In genomic region chr1:168325786-168326185, GRCm38 (mm10) we compare ENCODE assay signal across 9 mouse cellular contexts.
DNase-seq lines count a peak whose midpoint lies in the region; ATAC-seq and TF ChIP-seq lines count a peak whose summit lies in the region.
"Had no signal": no experiment of that assay in that cellular context is flagged by ENCODE, and none has a peak within 500 bp of the region (broad histone marks: within the 10 kb centered on the region; RNA-seq: fewer than 3 reads in every experiment).

No protein-coding gene starts in this region.

- H3K27me3 ChIP-seq in kidney, postnatal 0 days (ENCODE audit: insufficient read depth, low read length), result no peaks in the 10 kb centered on the region
- no peaks in the 10 kb centered on the region for H3K27me3 ChIP-seq in forebrain, embryonic 11.5 days (ENCODE audit: control insufficient read depth, insufficient read depth, low read length)
- no peaks in the 10 kb centered on the region for H3K27me3 ChIP-seq in hindbrain, embryonic 14.5 days (ENCODE audit: control insufficient read depth, insufficient read depth, low read length)
- no peaks in the 10 kb centered on the region for H3K27me3 ChIP-seq in neural tube, embryonic 12.5 days (replicated peaks)

- WGBS in kidney, postnatal 0 days, result 53% methylated on average over 4 of the region's 4 CpGs
- 58% methylated on average over 4 of the region's 4 CpGs for WGBS in forebrain, embryonic 11.5 days
- 61% methylated on average over 4 of the region's 4 CpGs for WGBS in hindbrain, embryonic 14.5 days
- WGBS in neural tube, embryonic 12.5 days, result 50% methylated on average over 4 of the region's 4 CpGs

- H3K27ac ChIP-seq in kidney, postnatal 0 days, result no peak overlapping the region
- no peak overlapping the region for H3K27ac ChIP-seq in forebrain, embryonic 11.5 days (ENCODE audit: low read depth, low read length)
- H3K27ac ChIP-seq in hindbrain, embryonic 14.5 days, result peak overlapping the region; percentile 54
- H3K27ac ChIP-seq in neural tube, embryonic 12.5 days, result peak overlapping the region; percentile 64; the same call in 1 of the 2 replicates
- H3K27ac ChIP-seq: macrophage had no signal

- no peaks in the 10 kb centered on the region for H3K9me3 ChIP-seq in kidney, postnatal 0 days (replicated peaks; ENCODE audit: low read length)
- no peaks in the 10 kb centered on the region for H3K9me3 ChIP-seq in forebrain, embryonic 11.5 days (ENCODE audit: control insufficient read depth, low read length)
- H3K9me3 ChIP-seq in hindbrain, embryonic 14.5 days (ENCODE audit: control insufficient read depth, low read length), result no peaks in the 10 kb centered on the region
- no peaks in the 10 kb centered on the region for H3K9me3 ChIP-seq in neural tube, embryonic 12.5 days

- H3K36me3 ChIP-seq in kidney, postnatal 0 days (ENCODE audit: insufficient read depth, low read length), result 0 out of 2 replicates have a peak, but pooled peaks cover 4% of the 10 kb centered on the region
- H3K36me3 ChIP-seq in forebrain, embryonic 11.5 days (ENCODE audit: control insufficient read depth, insufficient read depth, low read length), result no peaks in the 10 kb centered on the region
- H3K36me3 ChIP-seq in hindbrain, embryonic 14.5 days (replicated peaks; ENCODE audit: control insufficient read depth, insufficient read depth), result no peaks in the 10 kb centered on the region
- no peaks in the 10 kb centered on the region for H3K36me3 ChIP-seq in neural tube, embryonic 12.5 days

- DNase-seq in kidney, postnatal 0 days (ENCODE audit: low spot score), result peak; percentile 53
- no peak for DNase-seq in kidney, adult 18-20 months
- no peak for DNase-seq in forebrain, embryonic 11.5 days (ENCODE audit: low spot score)
- no peak for DNase-seq in hindbrain, embryonic 14.5 days (ENCODE audit: low spot score)
- no peak for DNase-seq in ovary, postnatal 14 days (ENCODE audit: low spot score)
- DNase-seq in MN1 (ENCODE audit: low spot score), result no peak
- DNase-seq: cerebellum, postnatal 10 days had no signal

- H3K4me2 ChIP-seq in kidney, postnatal 0 days (ENCODE audit: low read length), result no peak overlapping the region
- H3K4me2 ChIP-seq in forebrain, embryonic 11.5 days (ENCODE audit: low read depth, low read length, severe bottlenecking), result no peak overlapping the region
- H3K4me2 ChIP-seq in hindbrain, embryonic 14.5 days (replicated peaks), result no peak overlapping the region
- H3K4me2 ChIP-seq in neural tube, embryonic 12.5 days (replicated peaks), result 0 out of 2 replicates have a peak overlapping the region, but pooled peaks have one; percentile 12

- no peak overlapping the region for H3K9ac ChIP-seq in kidney, postnatal 0 days (ENCODE audit: low read depth, low read length)
- peak overlapping the region; percentile 4; the same call in 1 of the 2 replicates for H3K9ac ChIP-seq in forebrain, embryonic 11.5 days (ENCODE audit: low read length)
- peak overlapping the region; percentile 32; the same call in 1 of the 2 replicates for H3K9ac ChIP-seq in hindbrain, embryonic 14.5 days
- H3K9ac ChIP-seq in neural tube, embryonic 12.5 days, result 0 out of 2 replicates have a peak overlapping the region, but pooled peaks have one; percentile 1

- TF ChIP-seq CTCF in kidney, postnatal 0 days (IDR thresholded peaks at IDR 0.05; ENCODE audit: low read depth), result no peak

- no peak for ATAC-seq in kidney, postnatal 0 days (replicated peaks; ENCODE audit: low FRiP score, low read depth)
- ATAC-seq in forebrain, embryonic 11.5 days (replicated peaks; ENCODE audit: low FRiP score), result no peak
- ATAC-seq in hindbrain, embryonic 14.5 days (ENCODE audit: low FRiP score), result no peak
- no peak for ATAC-seq in neural tube, embryonic 12.5 days (ENCODE audit: low FRiP score, low read depth)

- no peak overlapping the region for H3K4me3 ChIP-seq in kidney, postnatal 0 days (replicated peaks; ENCODE audit: low read depth, low read length)
- H3K4me3 ChIP-seq in forebrain, embryonic 11.5 days (ENCODE audit: low read depth, low read length), result no peak overlapping the region
- no peak overlapping the region for H3K4me3 ChIP-seq in hindbrain, embryonic 14.5 days (replicated peaks; ENCODE audit: low read length)
- no peak overlapping the region for H3K4me3 ChIP-seq in neural tube, embryonic 12.5 days

- peaks cover 7% of the 10 kb centered on the region; the same call in 1 of the 2 replicates for H3K4me1 ChIP-seq in kidney, postnatal 0 days (replicated peaks; ENCODE audit: insufficient read depth, low read length)
- H3K4me1 ChIP-seq in forebrain, embryonic 11.5 days (replicated peaks; ENCODE audit: control insufficient read depth, insufficient read depth, low read length), result peaks cover 37% of the 10 kb centered on the region
- H3K4me1 ChIP-seq in hindbrain, embryonic 14.5 days (replicated peaks; ENCODE audit: control insufficient read depth, insufficient read depth, low read length), result peaks cover 72% of the 10 kb centered on the region
- H3K4me1 ChIP-seq in neural tube, embryonic 12.5 days, result peaks cover 72% of the 10 kb centered on the region

Comparison
In these comparisons a context has a peak if more than half of its experiments do, and no peak if none do; other contexts are left out.
1. H3K27ac ChIP-seq: peak in hindbrain, embryonic 14.5 days (single experiment) and neural tube, embryonic 12.5 days (single experiment); none in kidney, postnatal 0 days (single experiment) and forebrain, embryonic 11.5 days (single experiment).